Mouse (Mus musculus) spleen, embryonic (tissue): ENCODE measurements around the gene Skida1.

ENCODE experiments used
- CTCF ChIA-PET: fragments of 350-600 bp; sonication (Branson Sonifier 250); formaldehyde crosslinking; loops from one replicate; lab custom pipeline; 2022; lab: Charles Lee

The Skida1 gene

GRCm38 (mm10) chr2:18025781-18026115 lies 23.1 kb downstream of the Skida1 start:
- CTCF ChIA-PET: interaction anchor here (0.5 kb wide), 1 partner anchor 8 kb away, joined by 11 read pairs; no protein-coding TSS in a partner anchor

GRCm38 (mm10) chr2:18025116-18025515 lies 23.7 kb downstream of the Skida1 start:
- CTCF ChIA-PET: no interaction called here

- CTCF ChIA-PET: no interaction called here
These were observed 26.0 kb downstream of the Skida1 start for GRCm38 (mm10) chr2:18022886-18023285.

- CTCF ChIA-PET: no interaction called here
These were observed 29.7 kb downstream of the Skida1 start for GRCm38 (mm10) chr2:18019122-18019521.

- CTCF ChIA-PET: interaction anchor here (0.7 kb wide), 1 partner anchor 9 kb away, joined by 11 read pairs; no protein-coding TSS in a partner anchor
These were observed 31.5 kb downstream of the Skida1 start for GRCm38 (mm10) chr2:18017321-18017720.

GRCm38 (mm10) chr2:18016639-18017038 lies 32.2 kb downstream of the Skida1 start:
- CTCF ChIA-PET: no interaction called here

GRCm38 (mm10) chr2:18015581-18015980 lies 33.3 kb downstream of the Skida1 start:
- CTCF ChIA-PET: no interaction called here

GRCm38 (mm10) chr2:18012866-18013265 lies 36.0 kb downstream of the Skida1 start:
- CTCF ChIA-PET: no interaction called here

GRCm38 (mm10) chr2:18011226-18011625 lies 37.6 kb downstream of the Skida1 start:
- CTCF ChIA-PET: interaction anchor here (0.7 kb wide), 2 partner anchors 10 to 582 kb away, joined by 3 to 5 read pairs; no protein-coding TSS in a partner anchor

- CTCF ChIA-PET: no interaction called here
These were observed 43.7 kb downstream of the Skida1 start for GRCm38 (mm10) chr2:18005137-18005536.

GRCm38 (mm10) chr2:18004286-18004685 lies 44.6 kb downstream of the Skida1 start:
- CTCF ChIA-PET: no interaction called here

- CTCF ChIA-PET: no interaction called here
These were observed 46.5 kb downstream of the Skida1 start for GRCm38 (mm10) chr2:18002306-18002705.

- CTCF ChIA-PET: no interaction called here
These were observed 52.0 kb downstream of the Skida1 start, which contains the start of gene H2al2a for GRCm38 (mm10) chr2:17996858-17997257. Gene H2al2a, minus strand, starts transcription at chr2:17996958.
